Mouse (Mus musculus): ENCODE results near the gene Olfr665.
"Not testable (repeated sequence)": the region's sequence is repeated elsewhere in the genome, so short reads cannot be mapped to it uniquely, and the experiment has no call there.

Gene Olfr665

GRCm38 (mm10) chr7:104877731-104878130 is at the start of gene Olfr665:
Gene Olfr665, plus strand, starts transcription at chr7:104878031.
- DNase-seq: no peak

GRCm38 (mm10) chr7:104842503-104842902 is 35.3 kb upstream of the Olfr665 start, which contains the start of gene Usp17lb:
Gene Usp17lb, minus strand, starts transcription at chr7:104842603.
- DNase-seq: no peak

- DNase-seq: no peak
These were observed 34.0 kb upstream of the Olfr665 start for GRCm38 (mm10) chr7:104843731-104844287.

GRCm38 (mm10) chr7:104851546-104851945 is 26.3 kb upstream of the Olfr665 start:
- DNase-seq: not testable (repeated sequence)

GRCm38 (mm10) chr7:104855248-104855750 is 22.5 kb upstream of the Olfr665 start:
- DNase-seq: no peak

- DNase-seq: not testable (repeated sequence)
These were observed 21.1 kb upstream of the Olfr665 start, which contains the start of gene Usp17la for GRCm38 (mm10) chr7:104856709-104857108. Gene Usp17la, plus strand, starts transcription at chr7:104857009.

GRCm38 (mm10) chr7:104857683-104858082 is 20.1 kb upstream of the Olfr665 start:
- no peak for DNase-seq

GRCm38 (mm10) chr7:104861381-104861780 is 16.4 kb upstream of the Olfr665 start:
- no peak for DNase-seq

- no peak for DNase-seq
These were observed 18.0 kb downstream of the Olfr665 start, which contains the start of gene Olfr666 for GRCm38 (mm10) chr7:104895852-104896251. Gene Olfr666, minus strand, starts transcription at chr7:104895952.

GRCm38 (mm10) chr7:104921382-104921781 is 43.6 kb downstream of the Olfr665 start, which contains the start of gene Olfr667:
Gene Olfr667, minus strand, starts transcription at chr7:104921482.
- DNase-seq: no peak

- no peak for DNase-seq
These were observed 50.1 kb downstream of the Olfr665 start, which contains the start of gene Olfr668 for GRCm38 (mm10) chr7:104927957-104928356. Gene Olfr668, minus strand, starts transcription at chr7:104928057.

Measured in retina, postnatal 1 day (tissue).